Mouse (Mus musculus) cerebellum, adult 11 months (tissue): ENCODE measurements around the gene Tlx1.

Experiments
- DNase-seq: peaks from one replicate; pipeline ENCODE4 v3.0.0; 2022

The Tlx1 gene

GRCm38 (mm10) chr19:45150490-45151181 lies at the start of gene Tlx1:
Gene Tlx1, plus strand, starts transcription at chr19:45150680.
- DNase-seq: no peak

- no peak for DNase-seq
These were observed 44.9 kb upstream of the Tlx1 start for GRCm38 (mm10) chr19:45105591-45105990.

GRCm38 (mm10) chr19:45106689-45107088 lies 43.8 kb upstream of the Tlx1 start:
- no peak for DNase-seq

GRCm38 (mm10) chr19:45110681-45111080 lies 39.8 kb upstream of the Tlx1 start:
- no peak for DNase-seq

GRCm38 (mm10) chr19:45112444-45112843 lies 38.0 kb upstream of the Tlx1 start:
- no peak for DNase-seq

- no peak for DNase-seq
These were observed 36.6 kb upstream of the Tlx1 start for GRCm38 (mm10) chr19:45113791-45114460.

GRCm38 (mm10) chr19:45114772-45115171 lies 35.7 kb upstream of the Tlx1 start:
- DNase-seq: no peak

GRCm38 (mm10) chr19:45116798-45117197 lies 33.7 kb upstream of the Tlx1 start:
- DNase-seq: no peak

- DNase-seq: no peak
These were observed 18.4 kb upstream of the Tlx1 start for GRCm38 (mm10) chr19:45131966-45132628.

- no peak for DNase-seq
These were observed 7.9 kb upstream of the Tlx1 start for GRCm38 (mm10) chr19:45142531-45142930.

GRCm38 (mm10) chr19:45143214-45143895 lies 7.1 kb upstream of the Tlx1 start:
- no peak for DNase-seq

GRCm38 (mm10) chr19:45147071-45147470 lies 3.4 kb upstream of the Tlx1 start:
- DNase-seq: no peak

GRCm38 (mm10) chr19:45151361-45152182 lies 1.1 kb downstream of the Tlx1 start:
- no peak for DNase-seq

GRCm38 (mm10) chr19:45152183-45152650 lies 1.7 kb downstream of the Tlx1 start:
- DNase-seq: no peak

- DNase-seq: no peak
These were observed 3.0 kb downstream of the Tlx1 start for GRCm38 (mm10) chr19:45153311-45154058.

GRCm38 (mm10) chr19:45154059-45154386 lies 3.5 kb downstream of the Tlx1 start:
- no peak for DNase-seq

GRCm38 (mm10) chr19:45154521-45154920 lies 4.0 kb downstream of the Tlx1 start:
- DNase-seq: no peak

GRCm38 (mm10) chr19:45155141-45155790 lies 4.8 kb downstream of the Tlx1 start:
- no peak for DNase-seq

- no peak for DNase-seq
These were observed 5.3 kb downstream of the Tlx1 start for GRCm38 (mm10) chr19:45155791-45156186.

- DNase-seq: no peak
These were observed 5.9 kb downstream of the Tlx1 start for GRCm38 (mm10) chr19:45156381-45156780.

GRCm38 (mm10) chr19:45158201-45158600 lies 7.7 kb downstream of the Tlx1 start:
- no peak for DNase-seq
